Mouse (Mus musculus) mouse trophoblast stem cell (cell line): ENCODE results near the gene Arhgap4.

Experiments used
- in situ Hi-C, 2 experiments: fragments of 300-500 bp; cut with MseI, MboI; formaldehyde crosslinking; loops; 2 replicates in 1 of 2; 3 replicates in 1 of 2; pipeline ENCODE4 v1.15.1; 2025

Gene Arhgap4

DNA sequence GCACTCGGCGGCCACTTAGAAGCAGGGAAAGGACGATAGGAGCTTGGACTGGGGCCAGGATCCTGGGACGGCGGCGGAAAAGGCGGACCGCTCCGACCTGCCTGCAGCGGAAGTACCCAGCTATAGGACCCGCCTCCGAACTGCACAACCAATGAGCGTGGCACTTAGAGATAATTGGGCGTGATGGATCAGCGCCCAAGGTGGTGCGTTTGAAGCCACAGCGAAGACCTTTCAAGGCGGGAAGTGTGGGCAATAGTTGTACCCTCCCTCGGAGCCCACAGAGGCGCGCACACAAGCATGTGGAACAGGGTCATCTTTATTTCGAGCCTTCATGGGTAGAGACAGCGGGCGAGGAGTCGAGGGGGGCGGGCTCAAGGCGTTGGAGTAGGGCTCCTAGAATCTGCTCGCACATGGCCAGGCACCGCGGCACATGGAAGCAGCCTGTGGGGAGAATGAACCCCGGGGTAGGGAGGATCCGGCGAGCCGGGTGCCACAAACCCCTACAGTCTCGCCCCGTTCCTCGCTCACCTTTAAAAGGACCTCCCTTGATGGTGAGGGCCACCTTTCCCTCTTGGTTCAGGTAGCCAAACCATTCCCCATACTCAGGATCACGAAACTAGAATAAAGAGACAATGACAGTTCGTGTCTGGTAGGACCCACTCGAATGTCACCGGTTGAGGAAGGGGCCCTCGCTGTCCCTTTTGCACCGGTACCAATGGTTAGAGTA is at the start of gene Arhgap4, which contains the start of gene Naa10:
TSS of gene Arhgap4 (minus strand) at position 48 of the 727 bp plus-strand sequence.
TSS of gene Naa10 (minus strand) at position 122 of the 727 bp plus-strand sequence.
- in situ Hi-C loops: no loop called here

GRCm38 (mm10) chrX:73970781-73971180 is 49.1 kb upstream of the Arhgap4 start:
- in situ Hi-C loops: no loop called here

- in situ Hi-C loops: no loop called here
Measured at GRCm38 (mm10) chrX:73969729-73970128, 48.1 kb upstream of the Arhgap4 start.

DNA sequence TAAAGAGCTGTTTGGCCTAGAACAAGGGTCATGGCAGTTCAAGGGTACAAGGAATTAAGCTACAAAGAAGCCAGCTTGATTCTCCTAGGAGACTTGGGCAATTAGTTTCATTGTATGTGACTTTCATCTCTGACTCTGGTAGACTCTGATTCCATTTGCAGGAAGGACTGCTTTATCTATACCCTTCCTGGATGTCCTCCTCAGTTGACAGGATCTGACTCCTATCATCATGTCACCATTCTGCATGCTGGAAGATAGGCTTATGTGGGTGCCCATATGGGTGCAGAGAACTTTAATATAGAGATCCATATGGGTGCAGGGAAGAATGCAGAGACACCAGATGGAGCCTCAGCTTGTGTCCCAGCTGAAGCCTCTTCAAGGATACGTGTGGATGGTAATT is 47.5 kb upstream of the Arhgap4 start:
- in situ Hi-C loops: no loop called here

- in situ Hi-C loops: no loop called here
Measured at GRCm38 (mm10) chrX:73967177-73968075, 45.8 kb upstream of the Arhgap4 start.

DNA sequence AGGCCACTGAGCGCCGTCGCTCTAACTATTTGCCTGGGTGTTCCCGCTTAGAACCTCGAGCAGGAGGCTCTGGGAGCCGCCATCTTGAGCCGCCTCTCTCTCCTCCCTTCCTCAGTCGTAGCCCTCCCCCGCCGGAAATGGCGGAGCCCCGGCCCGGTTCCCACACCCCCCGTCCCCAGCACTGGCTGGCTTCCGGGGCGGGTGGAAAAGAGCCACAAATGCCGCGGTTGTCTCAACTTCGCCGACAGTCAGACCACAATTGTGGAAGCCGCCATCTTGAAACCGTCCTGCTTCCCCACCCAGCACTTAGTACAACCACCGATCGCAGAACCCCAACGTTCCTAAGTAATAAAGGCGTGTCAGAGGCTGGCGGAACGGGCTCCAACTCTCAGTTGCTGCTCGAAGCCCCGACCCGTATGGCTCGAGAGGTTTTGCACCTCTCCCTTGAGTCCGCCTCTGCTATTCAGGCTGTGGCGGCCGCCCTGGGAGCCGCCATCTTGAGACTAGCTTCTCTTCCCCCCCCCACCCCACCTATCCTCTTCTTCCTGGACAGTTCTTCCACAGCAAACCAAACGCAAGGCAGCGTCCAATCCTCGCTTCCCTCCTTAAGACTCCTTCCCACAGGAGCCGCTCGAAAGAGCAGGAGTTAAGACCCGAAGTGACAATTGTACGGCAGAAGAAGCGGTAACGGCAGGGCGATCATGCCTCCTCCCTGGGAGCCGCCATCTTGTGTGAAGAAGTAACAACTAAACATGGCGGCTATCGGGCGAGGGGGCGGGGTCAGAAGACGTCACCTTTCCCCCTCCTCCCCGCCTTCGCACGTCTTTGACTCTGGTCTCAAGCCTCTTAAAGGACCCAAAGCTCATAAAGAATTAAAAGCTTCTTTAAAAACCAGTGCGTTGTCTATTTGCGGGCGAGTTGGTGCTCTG is 44.8 kb upstream of the Arhgap4 start, which contains the start of gene Hcfc1:
TSS of gene Hcfc1 (minus strand) at position 110 of the 929 bp plus-strand sequence.
- in situ Hi-C loops: no loop called here

- in situ Hi-C loops: no loop called here
Measured at GRCm38 (mm10) chrX:73965307-73965706, 43.6 kb upstream of the Arhgap4 start.

GRCm38 (mm10) chrX:73964363-73964762 is 42.7 kb upstream of the Arhgap4 start:
- in situ Hi-C loops: no loop called here

- in situ Hi-C loops: no loop called here
Measured at GRCm38 (mm10) chrX:73954988-73955387, 33.3 kb upstream of the Arhgap4 start.

DNA sequence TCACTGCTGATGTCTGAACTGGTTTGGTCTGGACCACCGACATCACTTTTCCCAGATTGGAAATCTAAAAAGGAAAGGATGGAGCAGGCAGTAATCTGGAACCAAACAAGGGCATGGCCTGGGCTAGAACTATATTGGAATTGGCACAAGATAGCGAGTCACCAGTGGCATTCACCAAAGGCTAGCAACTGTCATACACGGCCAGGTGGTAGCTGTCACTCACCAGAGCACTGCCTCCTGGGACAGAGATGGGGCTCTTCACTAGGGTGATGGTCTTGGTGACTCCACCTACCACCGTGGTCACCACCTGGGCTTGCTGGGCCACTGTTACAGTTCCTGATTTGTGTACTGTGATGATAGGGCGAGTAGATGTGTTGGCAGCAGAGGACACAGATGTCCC is 30.9 kb upstream of the Arhgap4 start:
- in situ Hi-C loops: no loop called here

- in situ Hi-C loops: no loop called here
Measured at GRCm38 (mm10) chrX:73949341-73949740, 27.7 kb upstream of the Arhgap4 start.

DNA sequence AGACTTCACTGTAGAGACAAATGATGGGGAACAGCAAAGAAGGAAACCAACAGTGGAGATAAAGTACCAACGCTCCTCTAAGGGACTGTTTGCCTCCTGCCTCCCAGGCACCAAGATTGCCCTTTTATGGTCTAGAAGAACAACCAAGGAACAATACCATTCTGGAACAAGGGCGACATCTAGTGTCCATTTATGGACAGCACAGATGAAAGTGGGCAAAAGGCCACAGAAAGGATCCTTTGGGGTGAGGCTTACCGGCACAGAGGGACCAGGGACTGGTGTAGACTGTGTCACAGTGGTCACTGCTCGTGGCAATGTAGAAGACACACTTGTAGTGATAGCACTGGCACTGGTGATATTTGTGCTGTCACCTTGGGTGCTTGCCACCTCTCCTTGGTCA is 27.0 kb upstream of the Arhgap4 start:
- in situ Hi-C loops: no loop called here

DNA sequence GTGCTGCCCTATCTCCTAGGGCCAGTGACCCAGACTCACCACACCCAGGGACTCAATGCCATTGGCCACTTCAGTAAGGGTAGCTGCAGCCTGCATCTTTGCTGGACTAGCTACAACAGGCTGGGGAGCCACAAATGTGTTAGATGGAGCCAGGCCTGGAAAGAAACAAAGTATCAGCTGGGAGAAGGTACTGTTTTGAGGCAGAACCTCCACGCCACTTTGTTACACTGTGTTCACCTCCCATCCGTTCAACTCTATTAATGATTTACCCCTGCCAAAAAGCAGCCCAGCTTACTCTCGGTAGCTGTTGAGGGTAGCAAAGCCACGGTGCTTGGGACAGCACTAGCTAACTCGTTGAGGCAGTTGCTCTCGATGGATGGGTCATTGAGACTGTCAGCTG is 25.2 kb upstream of the Arhgap4 start:
- in situ Hi-C loops: no loop called here

GRCm38 (mm10) chrX:73942294-73942693 is 20.6 kb upstream of the Arhgap4 start:
- in situ Hi-C loops: no loop called here

DNA sequence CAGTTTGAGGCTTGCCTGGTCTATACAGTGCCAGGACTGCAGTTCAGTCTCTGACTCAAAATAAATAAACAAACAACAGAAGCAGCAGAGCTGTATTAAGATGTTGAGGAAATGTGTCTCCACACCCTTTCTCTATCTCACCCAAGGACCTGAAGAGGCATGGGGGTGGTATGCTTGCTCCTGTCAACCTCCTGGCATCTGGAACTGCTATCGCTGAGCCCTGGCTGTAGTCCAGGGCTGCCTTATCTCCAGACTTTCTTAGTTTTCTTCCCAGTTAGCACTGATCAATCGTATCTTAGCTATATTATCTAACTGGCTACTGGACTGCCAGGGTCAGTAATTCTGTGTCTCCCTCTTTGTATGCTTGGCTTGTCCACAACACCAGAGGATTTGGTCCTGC is 20.2 kb upstream of the Arhgap4 start:
- in situ Hi-C loops: no loop called here

- in situ Hi-C loops: no loop called here
Measured at GRCm38 (mm10) chrX:73931871-73932270, 10.2 kb upstream of the Arhgap4 start.

DNA sequence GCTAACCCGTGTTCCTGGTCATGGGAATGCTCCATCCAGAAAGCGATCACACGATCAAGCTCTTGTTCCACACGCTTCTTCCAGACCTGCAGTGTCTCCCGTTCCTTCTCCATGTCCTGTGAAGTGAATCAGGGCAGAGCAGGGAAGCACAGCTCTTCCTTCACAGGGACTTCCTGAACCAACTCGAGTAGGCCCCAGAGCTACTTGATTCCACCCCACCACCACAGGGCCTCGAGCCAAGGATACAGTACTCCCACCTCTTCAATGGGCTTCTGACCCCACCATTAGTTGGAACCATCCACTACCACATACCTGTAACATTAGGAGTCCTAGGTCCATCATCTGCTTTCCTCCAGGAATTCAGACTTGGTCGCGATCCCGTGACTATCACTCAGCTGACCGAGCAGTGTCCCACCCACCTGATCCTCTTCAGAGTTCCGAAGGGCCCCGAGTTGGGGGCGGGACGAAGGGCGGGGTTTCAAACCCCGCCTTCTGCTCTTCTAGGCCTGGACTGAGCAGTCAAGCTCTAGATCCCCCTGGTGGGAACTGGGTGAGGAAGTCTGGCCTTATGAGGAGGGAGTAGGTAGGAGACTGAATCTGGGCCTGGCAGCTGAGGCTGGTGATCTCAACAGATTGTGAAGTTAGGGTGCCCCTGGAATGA is 8.9 kb upstream of the Arhgap4 start, which contains the start of gene Renbp:
TSS of gene Renbp (minus strand) at position 449 of the 661 bp plus-strand sequence.
- in situ Hi-C loops: no loop called here

DNA sequence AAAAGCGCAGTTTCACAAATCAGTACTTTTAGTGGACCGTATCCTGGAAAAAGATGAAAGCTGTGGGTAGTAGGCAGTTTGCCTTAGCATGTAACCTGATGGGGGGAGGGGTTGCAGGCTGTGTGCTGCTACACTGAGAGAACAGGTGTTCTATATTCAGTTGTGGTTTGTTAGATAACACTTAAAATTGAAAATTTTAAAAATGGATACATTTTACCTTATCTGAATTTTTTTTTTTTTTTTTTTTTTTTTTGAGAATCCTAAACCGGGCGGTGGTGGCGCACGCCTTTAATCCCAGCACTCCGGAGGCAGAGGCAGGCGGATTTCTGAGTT is 846 bp upstream of the Arhgap4 start:
- in situ Hi-C loops: no loop called here

GRCm38 (mm10) chrX:73921285-73921822 is 316 bp downstream of the Arhgap4 start:
- in situ Hi-C loops: no loop called here

GRCm38 (mm10) chrX:73918631-73919030 is 3.0 kb downstream of the Arhgap4 start:
- in situ Hi-C loops: no loop called here

DNA sequence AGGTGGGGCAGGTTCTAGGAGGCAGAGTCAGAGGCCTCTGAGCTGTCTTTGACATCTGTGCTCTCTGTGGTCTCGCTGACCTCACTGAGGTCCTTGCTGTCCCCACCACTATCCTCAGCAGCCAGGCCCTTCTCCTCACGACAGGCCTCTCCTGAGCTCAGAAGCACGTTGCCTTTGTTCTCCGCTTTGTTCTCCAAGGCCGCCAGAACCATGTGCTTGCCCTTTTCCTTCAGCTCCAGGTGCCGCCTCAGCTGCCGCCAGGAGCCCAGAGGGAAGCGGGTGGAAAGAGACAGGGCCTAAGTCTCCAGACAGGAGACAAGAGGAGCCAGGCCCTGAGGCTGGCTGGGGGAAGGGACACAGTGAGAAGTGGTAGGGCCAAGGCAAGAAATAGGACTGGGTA is 4.7 kb downstream of the Arhgap4 start:
- in situ Hi-C loops: no loop called here
